Mouse (Mus musculus): ENCODE measurements around the gene Ccnl2.

The Ccnl2 gene

GRCm38 (mm10) chr4:155811929-155812664 lies at the start of gene Ccnl2:
Ccnl2 (plus strand) TSS chr4:155812489.
- DNase-seq (ENCODE audit: low spot score in 2 of 2), result peak; percentile 92 to 96

GRCm38 (mm10) chr4:155769496-155769879 lies 42.8 kb upstream of the Ccnl2 start:
- DNase-seq (ENCODE audit: low spot score in 2 of 2), result no peak

GRCm38 (mm10) chr4:155769880-155770512 lies 42.3 kb upstream of the Ccnl2 start:
- DNase-seq (ENCODE audit: low spot score in 2 of 2), result peak; percentile 90 to 98

GRCm38 (mm10) chr4:155770626-155771025 lies 41.7 kb upstream of the Ccnl2 start:
- no peak for DNase-seq (ENCODE audit: low spot score in 2 of 2)

GRCm38 (mm10) chr4:155771706-155772105 lies 40.6 kb upstream of the Ccnl2 start:
- no peak for DNase-seq (ENCODE audit: low spot score in 2 of 2)

- peak in 1 of 2 experiments; percentile 64 for DNase-seq (ENCODE audit: low spot score in 2 of 2)
These were observed 39.5 kb upstream of the Ccnl2 start for GRCm38 (mm10) chr4:155772786-155773185.

GRCm38 (mm10) chr4:155773335-155774078 lies 38.8 kb upstream of the Ccnl2 start:
- DNase-seq (ENCODE audit: low spot score in 2 of 2), result peak in 1 of 2 experiments; percentile 53

GRCm38 (mm10) chr4:155774280-155774754 lies 38.0 kb upstream of the Ccnl2 start, which contains the start of gene Vwa1:
Vwa1 (minus strand) TSS chr4:155774698.
- peak; percentile 87 to 91 for DNase-seq (ENCODE audit: low spot score in 2 of 2)

- peak; percentile 21 to 63 for DNase-seq (ENCODE audit: low spot score in 2 of 2)
These were observed 37.1 kb upstream of the Ccnl2 start for GRCm38 (mm10) chr4:155774971-155775740.

GRCm38 (mm10) chr4:155775855-155776254 lies 36.4 kb upstream of the Ccnl2 start:
- no peak for DNase-seq (ENCODE audit: low spot score in 2 of 2)

GRCm38 (mm10) chr4:155776704-155777335 lies 35.5 kb upstream of the Ccnl2 start:
- peak in 1 of 2 experiments; percentile 53 for DNase-seq (ENCODE audit: low spot score in 2 of 2)

- DNase-seq (ENCODE audit: low spot score in 2 of 2), result no peak
These were observed 34.5 kb upstream of the Ccnl2 start for GRCm38 (mm10) chr4:155777816-155778215.

- no peak for DNase-seq (ENCODE audit: low spot score in 2 of 2)
These were observed 32.8 kb upstream of the Ccnl2 start for GRCm38 (mm10) chr4:155779498-155779897.

- peak in 1 of 2 experiments; percentile 12 for DNase-seq (ENCODE audit: low spot score in 2 of 2)
These were observed 31.4 kb upstream of the Ccnl2 start for GRCm38 (mm10) chr4:155780895-155781294.

- no peak for DNase-seq (ENCODE audit: low spot score in 2 of 2)
These were observed 28.7 kb upstream of the Ccnl2 start for GRCm38 (mm10) chr4:155783486-155784080.

GRCm38 (mm10) chr4:155784081-155784701 lies 28.1 kb upstream of the Ccnl2 start:
- peak; percentile 72 to 90 for DNase-seq (ENCODE audit: low spot score in 2 of 2)

GRCm38 (mm10) chr4:155785246-155785645 lies 27.0 kb upstream of the Ccnl2 start:
- peak in 1 of 2 experiments; percentile 66 for DNase-seq (ENCODE audit: low spot score in 2 of 2)

GRCm38 (mm10) chr4:155785819-155786218 lies 26.5 kb upstream of the Ccnl2 start, which contains the start of gene Tmem88b:
Tmem88b (minus strand) TSS chr4:155785874.
- peak in 1 of 2 experiments; percentile 27 for DNase-seq (ENCODE audit: low spot score in 2 of 2)

GRCm38 (mm10) chr4:155788300-155788699 lies 24.0 kb upstream of the Ccnl2 start:
- DNase-seq (ENCODE audit: low spot score in 2 of 2), result peak; percentile 72 to 76

- DNase-seq (ENCODE audit: low spot score in 2 of 2), result peak; percentile 59 to 70
These were observed 23.5 kb upstream of the Ccnl2 start for GRCm38 (mm10) chr4:155788833-155789232.
